Mouse (Mus musculus) ES-CJ7 (cell line): ENCODE measurements around the gene Zfp870.
"Not testable (repeated sequence)": the region's sequence is repeated elsewhere in the genome, so short reads cannot be mapped to it uniquely, and the experiment has no call there.

Experiments used
- DNase-seq: peaks from one replicate; pipeline ENCODE4 v3.0.0; 2011; ENCODE audit warnings: low read depth, low spot score

Zfp870 gene

GRCm38 (mm10) chr17:32872091-32872490 is 19.4 kb downstream of the Zfp870 start:
- DNase-seq = peak; percentile 21

DNA sequence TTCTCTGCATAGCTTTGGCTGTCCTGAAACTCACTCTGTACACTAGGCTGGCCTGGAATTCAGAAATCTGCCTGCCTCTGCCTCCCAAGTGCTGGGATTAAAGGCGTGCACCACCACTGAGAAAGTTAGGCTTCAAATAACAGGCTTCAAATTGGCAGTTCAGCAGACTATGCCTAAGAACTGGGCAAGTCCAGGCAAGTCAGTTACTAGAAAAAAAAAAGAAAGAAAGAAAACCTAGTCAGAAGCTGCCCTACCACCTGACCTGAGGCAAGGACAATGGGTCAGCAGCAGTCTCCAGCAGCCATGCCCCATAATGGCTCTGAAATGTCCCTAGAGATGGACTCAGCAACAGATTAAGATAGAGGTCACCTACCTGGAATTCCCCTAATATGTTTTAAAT is 20.0 kb downstream of the Zfp870 start:
- no peak for DNase-seq

DNA sequence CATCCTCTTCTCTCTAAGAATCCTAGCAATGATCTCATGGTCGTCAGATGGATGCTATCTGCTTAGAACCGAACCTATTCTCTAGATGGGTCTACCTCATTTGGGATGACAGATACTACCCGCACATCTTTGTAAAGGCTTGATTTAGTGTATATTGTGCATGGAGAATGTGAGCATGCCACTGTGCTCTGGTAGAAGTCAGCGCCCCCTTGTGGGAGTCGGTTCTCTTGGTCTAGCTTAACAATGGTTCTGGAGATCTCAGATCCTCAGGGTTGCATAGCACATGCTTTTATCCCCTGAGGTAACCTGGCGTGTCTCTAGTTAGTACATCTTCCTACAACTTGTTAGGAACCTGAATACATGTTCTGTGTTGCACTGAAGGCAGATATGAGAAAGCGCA is 24.2 kb downstream of the Zfp870 start:
- DNase-seq = not testable (repeated sequence)

GRCm38 (mm10) chr17:32856713-32857112 is 34.7 kb downstream of the Zfp870 start:
- DNase-seq = not testable (repeated sequence)

GRCm38 (mm10) chr17:32851581-32851980 is 39.9 kb downstream of the Zfp870 start:
- no peak for DNase-seq

DNA sequence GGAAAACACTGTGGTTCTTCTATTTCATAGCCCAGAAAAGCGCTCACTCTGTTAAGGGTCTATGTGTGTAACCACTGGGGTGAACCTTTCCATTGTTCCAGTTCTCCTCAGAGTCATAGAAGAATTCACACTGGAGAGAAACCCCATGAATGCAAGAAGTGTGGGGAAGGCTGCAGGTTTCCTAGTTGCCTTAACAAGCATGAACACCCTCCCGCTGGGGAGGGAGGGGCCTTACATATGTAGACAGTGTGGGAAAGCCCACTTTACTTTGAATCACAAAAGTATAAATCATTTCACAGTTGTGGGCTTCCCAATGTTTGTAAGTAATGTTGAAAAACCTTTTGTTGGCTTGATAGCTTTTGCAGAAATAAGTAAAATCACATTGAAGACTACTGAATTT is 50.1 kb downstream of the Zfp870 start:
- peak; percentile 11 for DNase-seq

GRCm38 (mm10) chr17:32839083-32839802 is 52.2 kb downstream of the Zfp870 start:
- DNase-seq = peak; percentile 41

GRCm38 (mm10) chr17:32830418-32830782 is 61.0 kb downstream of the Zfp870 start:
- DNase-seq = no peak

DNA sequence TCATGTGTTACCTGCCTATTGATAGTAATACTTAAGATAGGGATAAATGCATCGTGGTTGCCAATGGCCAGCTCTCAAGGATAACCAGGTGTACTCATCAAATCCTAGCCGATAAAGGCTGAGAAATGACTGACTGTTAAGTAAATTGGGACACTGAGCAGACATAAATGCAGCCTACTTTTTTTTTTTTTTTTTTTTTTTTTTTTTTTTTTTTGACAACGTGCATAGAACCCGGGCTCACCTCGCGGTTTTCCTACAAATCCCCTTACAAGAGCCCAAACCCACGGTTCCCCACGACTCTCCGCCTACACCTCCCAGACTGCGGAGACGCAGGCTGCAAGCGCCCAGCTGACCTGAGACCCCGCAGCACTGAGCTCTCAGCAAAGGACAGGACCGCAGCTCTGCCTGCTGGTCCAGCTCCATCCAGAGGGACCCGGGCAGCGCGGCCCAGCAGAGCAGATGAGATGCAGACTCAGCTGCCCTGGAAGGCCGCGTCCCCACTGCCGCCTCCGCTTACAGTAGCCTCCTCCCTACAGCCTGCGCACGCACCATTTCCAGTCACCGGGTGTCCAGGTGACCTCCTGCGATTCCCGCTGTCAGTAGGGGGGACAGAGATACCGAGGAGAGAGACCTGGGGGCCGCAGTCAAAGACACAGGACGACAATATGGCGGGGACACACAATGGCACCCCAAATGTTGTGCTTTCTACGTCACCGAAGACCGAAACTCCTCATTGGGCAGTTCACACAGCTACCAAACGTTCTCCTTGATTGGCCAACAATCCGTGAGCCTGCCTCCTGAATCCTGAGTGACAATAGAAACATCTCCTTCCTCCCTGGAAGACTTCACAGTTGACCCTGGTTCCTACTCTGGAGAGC is 61.7 kb downstream of the Zfp870 start, which contains the start of gene Zfp799:
Gene Zfp799 (minus strand): TSS at position 722 of the 878 bp plus-strand sequence.
- DNase-seq = peak; percentile 90
